Mouse (Mus musculus): ENCODE results near the gene Tmem234.

Gene Tmem234

DNA sequence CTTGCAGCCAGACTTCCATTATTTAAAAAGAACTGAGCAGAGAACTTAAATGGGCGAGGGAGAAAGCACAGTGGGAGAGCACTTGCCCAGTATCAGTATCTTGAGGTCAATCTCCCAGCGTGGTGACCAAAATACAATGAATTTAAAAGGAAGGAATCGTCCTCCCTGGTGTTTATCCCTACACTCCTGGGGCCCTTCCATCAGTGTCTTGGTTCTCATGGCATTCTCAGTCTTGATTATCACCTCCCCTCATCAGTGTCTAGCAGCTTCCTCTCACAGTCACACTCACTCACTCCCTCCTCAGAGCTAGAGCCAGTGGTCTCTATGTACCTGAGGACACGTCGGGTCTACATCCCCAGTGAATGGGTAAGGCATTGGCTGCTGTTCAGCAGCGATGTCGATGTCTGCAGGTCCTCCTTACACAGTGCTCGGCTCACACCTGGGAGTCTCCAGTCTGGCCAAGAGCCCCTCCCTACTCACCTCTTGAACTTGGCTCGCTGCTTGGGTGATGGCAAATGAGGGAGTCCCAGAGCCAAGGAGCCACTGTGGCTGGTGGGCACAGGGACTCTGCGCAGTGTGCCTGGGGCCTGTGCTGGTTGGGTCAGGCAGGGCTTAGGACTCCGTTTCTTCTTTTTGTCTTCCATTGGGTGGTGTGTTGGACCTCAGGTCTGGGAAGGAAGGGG, 21.8 kb downstream of the Tmem234 start:
- no peak for DNase-seq (ENCODE audit: extremely low spot score, low spot score)

- DNase-seq (ENCODE audit: extremely low spot score, low spot score): no peak
Observed at GRCm38 (mm10) chr4:129622803-129623535, 22.5 kb downstream of the Tmem234 start.

- DNase-seq (ENCODE audit: extremely low spot score, low spot score): peak; percentile 61
Observed at GRCm38 (mm10) chr4:129623681-129624091, 23.2 kb downstream of the Tmem234 start, which contains the start of gene Ccdc28b. Gene Ccdc28b (minus strand): TSS chr4:129623947.

DNA sequence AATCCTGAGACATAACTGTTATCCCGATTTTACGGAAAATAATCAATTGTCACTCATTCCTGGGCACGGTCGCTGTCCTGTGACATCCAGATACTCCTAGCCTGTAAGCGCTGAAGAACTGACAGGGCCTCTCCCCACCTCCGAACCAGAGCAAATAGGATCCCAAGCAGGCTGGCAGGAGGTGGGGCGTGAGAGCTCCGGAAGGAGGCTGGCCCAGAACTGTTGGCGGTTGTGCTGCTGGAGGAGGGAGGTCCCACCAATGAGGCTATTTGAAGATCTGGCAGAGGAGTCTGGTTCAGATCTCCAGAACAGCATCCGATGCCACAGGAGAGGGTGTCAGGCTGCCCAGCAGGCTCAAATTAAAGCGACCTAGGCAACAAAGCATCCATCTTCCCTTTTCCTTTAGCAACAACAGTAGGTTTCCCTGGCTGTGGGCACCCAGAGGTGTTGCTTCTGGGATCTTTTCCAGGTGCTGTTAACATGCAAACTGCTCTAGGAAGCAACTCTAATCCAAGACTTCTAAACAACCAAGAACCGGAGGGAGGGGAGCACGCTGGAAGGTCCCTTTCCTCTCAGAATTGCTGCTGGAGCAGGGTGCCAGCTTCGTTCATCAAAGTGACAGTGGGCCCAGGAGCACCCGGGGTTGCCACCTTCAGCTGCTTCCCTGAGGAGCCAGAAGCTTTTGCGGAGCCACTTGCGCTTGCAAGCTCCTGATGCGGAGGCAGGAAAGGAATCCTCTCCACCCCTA, 24.0 kb downstream of the Tmem234 start:
- DNase-seq (ENCODE audit: extremely low spot score, low spot score): peak; percentile 74

DNA sequence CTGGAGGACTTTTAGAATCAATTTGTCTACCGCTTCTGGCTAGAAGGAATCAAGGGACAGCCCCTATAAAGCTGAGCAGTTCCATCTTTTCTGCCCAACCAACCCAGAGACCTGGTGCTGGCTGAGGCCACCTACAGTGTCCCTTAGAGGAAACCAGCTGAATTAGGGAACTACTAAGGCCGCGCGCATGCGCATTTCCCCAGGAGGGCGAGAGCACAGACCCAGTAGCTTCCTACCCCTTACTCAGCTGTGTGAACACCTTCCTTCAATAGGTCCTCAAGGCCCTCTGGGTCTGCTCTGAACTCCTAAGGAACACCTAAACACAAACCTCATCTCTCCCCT, 24.5 kb downstream of the Tmem234 start:
- peak; percentile 62 for DNase-seq (ENCODE audit: extremely low spot score, low spot score)

- no peak for DNase-seq (ENCODE audit: extremely low spot score, low spot score)
Observed at GRCm38 (mm10) chr4:129625496-129625895, 25.0 kb downstream of the Tmem234 start.

DNA sequence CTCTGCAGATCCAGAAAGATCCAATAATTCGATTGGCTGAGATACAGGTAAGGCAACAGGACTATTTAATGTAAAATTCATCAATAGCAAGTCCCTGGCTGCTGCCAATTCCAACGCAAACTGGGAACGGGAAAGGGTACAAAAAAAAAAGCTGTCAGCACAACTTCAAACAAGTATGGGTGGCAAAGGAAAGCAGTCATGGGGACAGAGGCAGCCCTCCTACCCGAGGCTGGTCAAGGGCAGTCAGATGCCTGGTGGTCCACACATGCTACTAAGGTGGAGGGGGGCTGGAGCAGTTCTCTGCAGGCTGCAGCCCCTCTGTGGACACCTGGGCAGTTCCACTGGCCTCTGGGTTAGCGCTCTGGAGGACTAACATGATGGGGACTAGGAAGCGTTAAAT, 25.6 kb downstream of the Tmem234 start:
- DNase-seq (ENCODE audit: extremely low spot score, low spot score): no peak

GRCm38 (mm10) chr4:129630944-129631343, 30.5 kb downstream of the Tmem234 start:
- DNase-seq (ENCODE audit: extremely low spot score, low spot score): no peak

GRCm38 (mm10) chr4:129631867-129632266, 31.4 kb downstream of the Tmem234 start:
- DNase-seq (ENCODE audit: extremely low spot score, low spot score): no peak

DNA sequence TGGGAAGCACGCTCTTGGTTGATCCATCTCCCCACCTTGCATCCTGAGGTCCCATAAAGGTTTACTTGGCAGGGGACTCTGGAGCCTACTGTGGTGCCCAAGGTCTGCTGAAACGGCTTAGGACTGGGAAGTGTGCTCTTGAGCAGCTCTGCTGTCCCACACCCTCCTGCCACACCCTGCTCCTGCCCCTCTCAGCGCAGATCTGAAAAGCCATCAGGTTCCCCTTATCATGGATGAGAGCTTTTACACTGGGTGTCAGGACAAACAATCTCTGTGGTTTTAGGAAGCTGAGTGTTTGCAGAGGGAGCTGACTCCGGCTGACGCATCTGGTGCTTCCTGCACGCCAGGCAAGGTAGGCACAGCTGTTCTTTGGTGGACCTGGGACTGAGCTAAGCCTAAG, 33.4 kb downstream of the Tmem234 start:
- no peak for DNase-seq (ENCODE audit: extremely low spot score, low spot score)

DNA sequence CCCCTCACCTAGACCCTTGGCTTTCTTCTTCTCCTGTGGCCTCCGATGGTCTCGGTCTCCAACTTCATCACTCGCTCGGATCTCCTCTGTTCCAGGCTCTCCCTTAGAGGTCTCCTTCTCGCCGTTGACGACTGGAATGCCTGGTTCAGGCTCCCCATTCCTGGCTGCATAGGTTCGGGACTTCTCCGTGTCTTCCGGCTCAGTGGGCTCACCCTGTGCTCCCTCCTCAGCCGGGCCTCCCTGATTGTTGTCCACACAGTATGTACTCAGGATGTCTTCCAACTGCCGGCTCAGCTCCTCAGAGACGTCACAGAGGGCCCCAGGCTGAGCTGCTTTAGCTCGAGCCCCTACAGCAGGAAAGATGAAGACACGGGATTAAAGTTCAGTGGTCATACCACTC, 38.8 kb downstream of the Tmem234 start:
- DNase-seq (ENCODE audit: extremely low spot score, low spot score): no peak

DNA sequence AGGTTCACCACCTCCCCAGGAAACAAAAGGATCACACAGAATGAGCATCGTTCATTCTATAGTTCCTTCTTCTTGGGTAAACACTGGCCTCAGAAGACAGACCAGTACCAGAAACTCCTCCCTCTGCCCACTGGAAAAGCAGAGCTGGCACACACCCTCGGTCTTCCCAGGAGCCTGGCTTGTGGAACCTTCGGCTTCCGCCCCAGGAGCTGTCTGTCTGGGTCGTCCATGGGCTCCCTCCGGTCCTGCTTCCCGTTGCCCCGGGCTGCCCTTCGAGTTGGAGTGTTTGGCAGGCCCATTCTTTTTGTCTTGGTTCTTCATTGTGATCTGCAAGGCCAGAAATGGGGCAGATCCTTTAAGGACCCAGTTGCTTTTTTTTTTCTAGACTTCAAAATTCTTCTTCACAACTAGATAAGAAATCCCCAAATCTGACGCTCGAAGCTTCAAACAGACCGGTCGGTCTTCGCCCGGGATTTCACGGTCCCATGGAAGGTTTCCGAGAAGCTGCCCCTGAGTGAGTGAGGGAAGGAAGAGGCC, 39.7 kb downstream of the Tmem234 start:
- no peak for DNase-seq (ENCODE audit: extremely low spot score, low spot score)

- DNase-seq (ENCODE audit: extremely low spot score, low spot score): peak; percentile 96
Observed at GRCm38 (mm10) chr4:129640638-129641467, 40.4 kb downstream of the Tmem234 start, which contains the start of gene Txlna. Gene Txlna (minus strand): TSS chr4:129641065.

DNA sequence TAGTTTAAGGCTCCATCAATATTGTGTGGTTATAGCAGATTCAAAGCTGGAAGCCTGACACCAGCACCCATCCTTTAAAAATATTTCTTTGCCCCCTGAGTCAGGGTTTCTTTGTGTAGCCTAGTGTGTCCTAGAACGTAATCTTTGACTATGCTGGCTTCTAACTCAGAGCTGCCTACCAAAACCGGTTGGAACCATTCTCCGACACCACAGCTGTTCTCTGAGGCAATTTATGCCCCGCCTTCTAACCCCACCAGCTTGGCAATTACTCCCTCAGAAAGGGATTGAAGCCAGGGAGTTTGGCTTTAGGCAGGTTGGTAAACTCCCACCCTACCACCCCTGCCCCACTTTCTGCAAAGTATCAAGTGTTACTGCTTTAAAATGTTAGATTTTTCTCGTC, 41.3 kb downstream of the Tmem234 start:
- no peak for DNase-seq (ENCODE audit: extremely low spot score, low spot score)

- no peak for DNase-seq (ENCODE audit: extremely low spot score, low spot score)
Observed at GRCm38 (mm10) chr4:129645204-129645603, 44.7 kb downstream of the Tmem234 start.

DNA sequence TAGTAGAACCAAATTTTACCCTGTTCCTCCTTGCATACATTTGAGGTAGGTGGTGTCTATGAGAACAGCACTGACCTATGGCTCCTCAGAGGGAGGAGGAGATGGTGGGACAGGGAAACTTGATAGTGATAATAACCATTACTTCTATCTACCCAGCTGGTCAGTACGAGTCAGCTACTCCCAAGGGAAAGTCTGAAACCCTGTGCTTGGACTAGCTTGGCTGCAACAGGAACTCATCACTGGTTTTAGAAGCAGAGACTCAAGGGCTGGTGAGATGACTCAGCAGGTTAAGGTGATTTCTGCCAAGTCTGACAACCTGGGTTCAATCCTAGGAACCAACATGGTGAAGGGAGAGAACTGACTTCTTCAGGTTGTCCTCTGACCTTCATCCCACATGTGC, 48.2 kb downstream of the Tmem234 start:
- no peak for DNase-seq (ENCODE audit: extremely low spot score, low spot score)

DNA sequence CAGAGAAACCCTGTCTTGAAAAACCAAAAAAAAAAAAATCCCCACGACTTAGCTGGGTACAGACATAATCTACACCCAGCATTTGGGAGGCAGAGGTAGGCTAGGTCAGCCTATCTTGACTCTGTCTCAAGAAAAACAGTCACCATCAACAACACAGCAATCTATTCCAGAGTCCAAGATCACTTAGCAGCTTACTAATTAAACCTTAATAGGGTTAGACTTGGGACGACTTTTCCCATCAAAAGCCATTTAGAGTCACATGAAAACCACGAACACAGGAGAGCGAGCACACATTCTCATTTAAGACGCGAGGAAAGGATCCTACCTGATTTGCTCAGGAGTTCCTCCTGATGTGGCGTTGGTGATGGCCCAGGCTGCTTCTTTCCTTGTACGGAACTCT, 49.9 kb downstream of the Tmem234 start:
- no peak for DNase-seq (ENCODE audit: extremely low spot score, low spot score)

- no peak for DNase-seq (ENCODE audit: extremely low spot score, low spot score)
Observed at GRCm38 (mm10) chr4:129654770-129655169, 54.3 kb downstream of the Tmem234 start.

GRCm38 (mm10) chr4:129661584-129661983, 61.1 kb downstream of the Tmem234 start:
- DNase-seq (ENCODE audit: extremely low spot score, low spot score): no peak

DNA sequence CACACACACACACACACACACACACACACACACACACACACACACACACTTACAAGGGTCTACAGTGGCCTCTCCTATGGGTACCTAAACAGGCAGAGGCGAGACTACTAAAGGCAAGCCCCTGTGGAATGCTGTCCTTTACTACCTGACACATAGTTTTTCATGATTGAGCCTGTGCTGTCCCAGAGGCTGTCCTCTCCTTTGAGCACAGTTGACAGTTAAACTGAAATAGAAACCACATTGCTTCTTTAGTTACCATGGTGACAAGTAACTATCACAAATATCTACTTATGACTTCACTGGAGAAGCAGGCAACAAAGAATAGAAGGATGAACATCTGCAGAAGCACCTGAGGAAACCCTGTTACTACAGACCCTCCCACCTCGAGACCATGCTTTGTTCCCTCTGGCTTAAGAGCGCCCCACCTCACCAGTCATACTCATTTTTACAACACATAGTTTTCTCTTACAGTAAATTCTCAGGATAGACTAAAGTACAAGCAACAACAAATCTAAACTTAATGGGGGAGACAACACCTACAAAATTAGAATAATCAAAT, 61.9 kb downstream of the Tmem234 start:
- no peak for DNase-seq (ENCODE audit: extremely low spot score, low spot score)
